Mouse (Mus musculus) forebrain, embryonic 11.5 days (tissue): ENCODE results near the gene Krt72. TPM values are rescaled to one million over a fixed set of nuclear protein-coding genes. Genes with fewer than 3 reads are reported as not detected.

Source experiments
- polyA plus RNA-seq: library from polyadenylated mRNA; unstranded; fragments of >200 nt; fragmentation: Nextera tagmentation; extraction: Ambion mirVana; gene quantifications from 2 replicates; pipeline ENCODE4 v1.2.1, GENCODE M21; 2014

Gene Krt72
- polyA plus RNA-seq, 1 experiment from 2014 or later: not detected

Other genes with a start within 250 kb of the Krt72 start
- gene Krt82, start 235.8 kb downstream of the Krt72 start, polyA plus RNA-seq: not detected in 2 replicates
- gene Krt90, start 223.5 kb downstream of the Krt72 start, polyA plus RNA-seq: 0.21 and 0.41 TPM in 2 replicates
- gene Krt75, start 212.6 kb downstream of the Krt72 start, polyA plus RNA-seq: not detected in 2 replicates
- gene Gm5414, start 158.3 kb downstream of the Krt72 start, polyA plus RNA-seq: not detected in 2 replicates
- gene Gm5478, start 139.1 kb downstream of the Krt72 start, polyA plus RNA-seq: not detected in 2 replicates
- gene Krt6b, start 106.2 kb downstream of the Krt72 start, polyA plus RNA-seq: not detected in 2 replicates
- gene Krt6a, start 92.2 kb downstream of the Krt72 start, polyA plus RNA-seq: not detected in 2 replicates
- gene Krt5, start 73.6 kb downstream of the Krt72 start, polyA plus RNA-seq: 0.57 and 0.67 TPM in 2 replicates
- not detected in 2 replicates for gene Krt71, start 43.4 kb downstream of the Krt72 start, polyA plus RNA-seq
- 0.12 TPM in 1 of 2 replicates, not detected in the other for gene Krt73, start 15.9 kb upstream of the Krt72 start, polyA plus RNA-seq
- gene Krt2, start 31.7 kb upstream of the Krt72 start, polyA plus RNA-seq: not detected in 2 replicates
- 2.6 TPM in 2 replicates for gene Krt1, start 64.3 kb upstream of the Krt72 start, polyA plus RNA-seq
- not detected in 2 replicates for gene Krt77, start 83.2 kb upstream of the Krt72 start, polyA plus RNA-seq
- not detected in 2 replicates for gene Krt76, start 106.5 kb upstream of the Krt72 start, polyA plus RNA-seq
- gene Krt4, start 138.3 kb upstream of the Krt72 start, polyA plus RNA-seq: not detected in 2 replicates
- gene Krt79, start 153.9 kb upstream of the Krt72 start, polyA plus RNA-seq: 0.12 TPM in 1 of 2 replicates, not detected in the other
- gene Krt78, start 167.8 kb upstream of the Krt72 start, polyA plus RNA-seq: not detected in 2 replicates
- gene Krt8, start 218.0 kb upstream of the Krt72 start, polyA plus RNA-seq: 16.2 and 19.2 TPM in 2 replicates
- gene Krt18, start 241.7 kb upstream of the Krt72 start, polyA plus RNA-seq: 12.0 and 13.6 TPM in 2 replicates